Mouse (Mus musculus) limb, embryonic 14.5 days (tissue): ENCODE results near the gene Rassf1. TPM values are rescaled to one million over a fixed set of nuclear protein-coding genes. Genes with fewer than 3 reads are reported as not detected.
"Not testable (repeated sequence)": the region's sequence is repeated elsewhere in the genome, so short reads cannot be mapped to it uniquely, and the experiment has no call there.

Experiments
- ATAC-seq: fragments of 200-750 bp; cut with Nextera tagmentation; 2 replicates; pipeline ENCODE4 v1.8.0; 2017; ENCODE audit warnings: low read depth, moderate number of reproducible peaks, moderate TSS enrichment; ENCODE audit not compliant: low FRiP score
- DNase-seq: peaks from one replicate; pipeline ENCODE4 v3.0.0-alpha.2; 2015; ENCODE audit warnings: low spot score
- H3K27ac ChIP-seq: fragments of 300-500 bp; sonication (generic); replicated peaks from 2 replicates; pipeline ENCODE4 v1.5.1; 2014; ENCODE audit warnings: low read depth, mild to moderate bottlenecking, low read length, moderate library complexity, mixed read lengths
- H3K27me3 ChIP-seq: fragments of 300-500 bp; sonication (generic); 2 replicates; pipeline ENCODE4 v1.6.1; 2014; ENCODE audit warnings: low read length, mixed read lengths; ENCODE audit not compliant: control insufficient read depth, insufficient read depth
- H3K36me3 ChIP-seq: fragments of 300-500 bp; sonication (generic); 2 replicates; pipeline ENCODE4 v1.6.1; 2014; ENCODE audit warnings: mild to moderate bottlenecking, low read length, moderate library complexity, mixed read lengths; ENCODE audit not compliant: control insufficient read depth, insufficient read depth
- H3K4me1 ChIP-seq: fragments of 300-500 bp; sonication (generic); 2 replicates; pipeline ENCODE4 v1.6.1; 2014; ENCODE audit warnings: antibody characterized with exemption, low read length, mixed read lengths; ENCODE audit not compliant: control insufficient read depth, insufficient read depth
- H3K4me2 ChIP-seq: fragments of 300-500 bp; sonication (generic); replicated peaks from 2 replicates; pipeline ENCODE4 v1.6.1; 2014; ENCODE audit warnings: low read depth, mild to moderate bottlenecking, low read length, moderate library complexity; ENCODE audit not compliant: severe bottlenecking
- H3K4me3 ChIP-seq: fragments of 300-500 bp; sonication (generic); replicated peaks from 2 replicates; pipeline ENCODE4 v1.5.1; 2014; ENCODE audit warnings: low read length
- H3K9ac ChIP-seq: fragments of 300-500 bp; sonication (generic); 2 replicates; pipeline ENCODE4 v1.6.1; 2014; ENCODE audit warnings: mild to moderate bottlenecking, low read depth, low read length, moderate library complexity; ENCODE audit not compliant: severe bottlenecking
- H3K9me3 ChIP-seq: fragments of 300-500 bp; sonication (generic); 2 replicates; pipeline ENCODE4 v1.6.1; 2016; ENCODE audit warnings: low read length; ENCODE audit not compliant: control insufficient read depth
- POLR2A ChIP-seq: fragments of 200-500 bp; IDR thresholded peaks from 2 replicates; pipeline ENCODE4 v1.8.0; 2012; ENCODE audit warnings: inconsistent platforms, mild to moderate bottlenecking, moderate library complexity, borderline replicate concordance; ENCODE audit not compliant: insufficient read depth, insufficient read length; ENCODE audit errors: extremely low read depth
- WGBS: fragments of 180-500 bp; shearing (Covaris S2); extraction: QIAGEN DNeasy Blood & Tissue Kit; methylation state at CpG from one replicate; pipeline ENCODE4 v1.1.7; 2014; 5-methylcytosine and 5-hydroxymethylcytosine counted together
- polyA plus RNA-seq, 2 experiments: library from polyadenylated mRNA; depleted of rRNA in 1 of 2; stranded (reverse) in 1 of 2; unstranded in 1 of 2; fragments of >200 nt; fragmentation: Nextera tagmentation in 1 of 2; extraction: Ambion mirVana in 1 of 2; gene quantifications; 2 replicates each; pipeline versions ENCODE4 v1.2.1 to v1.2.3; 2012 to 2014

Rassf1 gene
- polyA plus RNA-seq, 2 experiments: 67.6 to 74.7 TPM

DNA sequence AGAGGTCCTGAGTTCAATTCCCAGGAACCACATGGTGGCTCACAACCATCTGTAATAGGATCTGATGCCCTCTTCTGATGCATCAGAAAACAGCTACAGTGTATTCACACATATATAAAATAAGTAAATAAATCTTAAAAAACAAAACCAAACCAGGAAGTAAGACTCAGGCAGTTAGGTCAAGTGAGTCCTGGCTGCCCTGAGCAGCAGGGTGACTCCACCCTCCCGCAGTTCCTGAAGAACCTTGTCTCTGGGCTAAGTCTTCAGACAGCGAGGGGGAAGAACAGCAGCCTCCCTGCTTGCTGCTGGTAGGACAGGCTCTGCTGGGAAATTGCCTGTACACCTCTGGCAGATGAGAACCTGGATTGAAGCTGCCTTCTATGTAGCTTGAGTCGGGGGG, 5.0 kb downstream of the Rassf1 start:
- Histone ChIP-seq H3K27ac (no peak overlapping the region), H3K36me3 (peaks cover 55% of the 10 kb centered on the region)

DNA sequence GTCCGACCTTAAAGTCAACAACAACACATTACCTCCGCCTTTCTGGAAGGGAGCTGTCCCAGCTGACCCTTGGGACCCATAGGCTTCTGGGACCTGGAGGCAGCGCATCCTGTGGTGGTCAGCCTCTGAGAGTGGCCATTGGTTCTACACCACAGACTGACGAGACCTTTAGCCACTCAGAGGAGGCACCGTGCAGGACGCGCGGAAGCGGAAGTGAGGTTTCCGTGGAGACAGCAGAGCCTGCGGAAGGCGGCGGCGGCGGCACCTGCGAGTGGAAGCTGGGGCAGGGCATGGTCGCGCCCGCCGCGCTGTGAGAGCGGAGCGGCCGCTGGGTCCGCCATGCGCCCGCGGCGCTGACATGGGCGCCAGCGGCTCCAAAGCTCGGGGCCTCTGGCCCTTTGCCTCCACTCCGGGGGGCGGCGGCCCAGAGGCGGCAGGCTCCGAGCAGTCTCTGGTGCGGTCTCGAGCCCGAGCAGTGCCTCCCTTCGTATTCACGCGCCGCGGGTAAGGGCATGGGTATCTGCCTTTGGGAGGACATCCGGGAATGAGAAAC, 11.8 kb downstream of the Rassf1 start, which contains the start of gene Tusc2:
TSS of gene Tusc2 (plus strand) at position 227 of the 553 bp plus-strand sequence.
- Histone ChIP-seq H3K27ac (0 out of 2 replicates have a peak within 1 kb of the TSS, but pooled peaks have one; percentile 13), H3K27me3 (no peaks in the 10 kb centered on the region), H3K4me1 (peaks cover 12% of the 10 kb centered on the region; the same call in 1 of the 2 replicates), H3K4me3 (peak within 1 kb of the TSS; percentile 77), H3K4me2 (peak within 1 kb of the TSS; percentile 74), H3K36me3 (peaks cover 52% of the 10 kb centered on the region), H3K9ac (peak within 1 kb of the TSS; percentile 68), H3K9me3 (no peaks in the 10 kb centered on the region)
- under 1% methylated on average over 45 of the region's 46 CpGs for WGBS
- ATAC-seq (peak; percentile 93), DNase-seq (peak; percentile 92)
- TF ChIP-seq POLR2A: no peak

More for the DNA sequence above, 5.0 kb downstream of the Rassf1 start:
- H3K4me3 ChIP-seq: peak overlapping the region; percentile 85
- no peak overlapping the region for H3K9ac ChIP-seq
- H3K4me2 ChIP-seq: peak overlapping the region; percentile 98
- no peaks in the 10 kb centered on the region for H3K9me3 ChIP-seq
- 85% methylated on average over 3 of the region's 3 CpGs for WGBS
- no peaks in the 10 kb centered on the region for H3K27me3 ChIP-seq
- H3K4me1 ChIP-seq: peaks cover 36% of the 10 kb centered on the region
- no peak for ATAC-seq
- TF ChIP-seq POLR2A: no peak
- no peak for DNase-seq

DNA sequence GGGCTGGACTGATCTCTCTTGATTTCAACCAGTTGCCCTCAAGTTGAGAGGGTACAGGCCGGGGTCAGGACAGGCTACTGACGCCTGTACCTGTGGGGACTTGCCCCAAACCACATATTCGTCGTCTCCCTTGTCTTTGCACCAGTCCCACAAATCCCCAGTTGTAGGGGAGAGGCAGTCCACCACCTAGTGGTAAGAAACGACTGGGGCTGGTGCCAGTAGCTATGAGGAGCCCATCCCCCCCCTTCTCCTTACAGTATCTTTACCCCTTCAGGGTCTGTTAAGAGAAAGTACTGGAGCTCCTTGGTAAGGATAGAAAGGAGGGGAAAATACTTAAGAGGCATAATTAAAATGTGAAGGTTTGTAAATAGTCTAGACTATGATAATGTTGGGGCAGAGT, 14.2 kb downstream of the Rassf1 start:
- ATAC-seq, H3K9me3 ChIP-seq, H3K4me2 ChIP-seq, H3K9ac ChIP-seq, H3K27ac ChIP-seq, H3K4me3 ChIP-seq, DNase-seq, H3K27me3 ChIP-seq: not testable (repeated sequence)
- Histone ChIP-seq H3K36me3 (peaks cover 27% of the 10 kb centered on the region), H3K4me1 (peaks cover 22% of the 10 kb centered on the region)
- WGBS: 51% methylated on average over 5 of the region's 5 CpGs

DNA sequence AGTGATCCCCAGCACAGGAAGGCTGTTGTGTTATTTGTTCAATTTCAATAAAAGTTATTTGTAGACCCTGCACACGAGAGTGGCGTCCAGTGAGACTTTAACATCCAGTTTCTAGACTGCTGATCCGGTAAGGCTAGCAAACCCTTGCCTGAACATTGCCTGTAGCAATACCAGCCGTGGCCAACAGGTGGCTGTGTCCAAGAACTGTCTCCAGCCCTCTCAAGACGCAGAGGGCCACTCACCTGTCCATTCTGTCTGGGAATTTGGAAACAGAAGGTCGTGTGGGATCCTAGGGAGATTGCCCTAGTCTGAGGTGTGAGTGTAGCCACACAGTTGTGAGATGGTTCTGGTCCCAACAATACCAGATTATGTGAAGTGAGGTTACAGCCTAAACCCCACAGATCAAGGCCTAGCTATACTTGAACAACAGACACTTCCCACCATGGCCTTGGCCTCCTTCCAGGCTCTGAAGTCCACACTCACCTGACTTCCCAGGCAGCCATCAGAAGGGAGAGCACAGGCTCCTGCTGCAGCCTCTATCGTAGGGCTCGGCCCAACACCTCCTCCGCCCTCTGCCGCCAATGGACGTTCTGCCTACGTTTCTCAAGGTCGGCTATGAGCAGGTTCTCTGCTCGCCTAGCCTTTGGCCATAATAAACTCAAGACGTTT, 14.8 kb downstream of the Rassf1 start:
- H3K36me3 ChIP-seq: peaks cover 26% of the 10 kb centered on the region
- no peak overlapping the region; the same call in 1 of the 2 replicates for H3K4me3 ChIP-seq
- H3K9me3 ChIP-seq: no peaks in the 10 kb centered on the region
- H3K9ac ChIP-seq: no peak overlapping the region
- WGBS: 61% methylated on average over 15 of the region's 15 CpGs
- ATAC-seq (no peak), DNase-seq (peak; percentile 75)
- TF ChIP-seq POLR2A: no peak
- no peaks in the 10 kb centered on the region for H3K27me3 ChIP-seq
- peaks cover 27% of the 10 kb centered on the region for H3K4me1 ChIP-seq
- no peak overlapping the region for H3K4me2 ChIP-seq
- H3K27ac ChIP-seq: no peak overlapping the region

DNA sequence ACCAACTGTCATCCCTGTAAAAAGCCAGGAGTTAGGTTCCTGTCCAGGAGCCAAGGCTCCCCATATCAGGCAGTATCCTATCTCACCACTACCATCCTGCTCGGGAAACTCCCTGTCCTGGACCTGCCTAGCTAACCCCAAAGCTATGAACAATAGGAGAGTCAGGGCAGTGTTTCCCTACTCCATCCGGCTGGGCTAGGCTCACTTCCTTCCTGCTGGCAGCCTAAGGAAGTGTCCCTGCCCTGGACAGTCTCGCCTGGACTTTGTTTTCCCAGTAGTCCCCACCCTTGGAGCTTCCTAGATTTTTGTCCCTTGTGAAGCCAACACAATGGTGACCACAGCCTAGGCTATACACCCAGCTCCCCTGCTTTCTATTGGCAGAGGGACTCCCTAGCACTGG, 15.5 kb downstream of the Rassf1 start:
- Histone ChIP-seq H3K27me3 (no peaks in the 10 kb centered on the region), H3K4me2 (peak overlapping the region; percentile 93; the same call in 1 of the 2 replicates), H3K4me1 (peaks cover 31% of the 10 kb centered on the region), H3K27ac (peak overlapping the region; percentile 75; the same call in 1 of the 2 replicates), H3K9me3 (no peaks in the 10 kb centered on the region), H3K9ac (no peak overlapping the region), H3K36me3 (peaks cover 26% of the 10 kb centered on the region), H3K4me3 (no peak overlapping the region)
- no peak for TF ChIP-seq POLR2A
- no peak for DNase-seq
- no peak for ATAC-seq
- 75% methylated on average over 3 of the region's 3 CpGs for WGBS
